In genomic region chr11:99065353-99065752, GRCm38 (mm10) we compare ENCODE assay signal across 10 mouse cellular contexts. TPM values are rescaled to one million over a fixed set of nuclear protein-coding genes. Genes with fewer than 3 reads are reported as not detected.
A peak's percentile ranks its signal among the peaks of the same experiment; 100 is the strongest.
DNase-seq lines count a peak whose midpoint lies in the region; ATAC-seq lines count a peak whose summit lies in the region.
"Had no signal": no experiment of that assay in that cellular context is flagged by ENCODE, and none has a peak within 500 bp of the region (broad histone marks: within the 10 kb centered on the region; RNA-seq: fewer than 3 reads in every experiment).

No protein-coding gene starts in this region.

- H3K9ac ChIP-seq in heart, embryonic 12.5 days: no peak overlapping the region
- H3K9ac ChIP-seq in limb, embryonic 12.5 days (replicated peaks): no peak overlapping the region
- H3K9ac ChIP-seq: midbrain, embryonic 13.5 days had no signal

- peak overlapping the region; percentile 31; the same call in 1 of the 2 replicates for H3K4me2 ChIP-seq in heart, embryonic 12.5 days
- no peak overlapping the region for H3K4me2 ChIP-seq in limb, embryonic 12.5 days
- H3K4me2 ChIP-seq: midbrain, embryonic 13.5 days had no signal

- H3K4me1 ChIP-seq in heart, embryonic 12.5 days (replicated peaks): peaks cover 17% of the 10 kb centered on the region
- H3K4me1 ChIP-seq in limb, embryonic 12.5 days (replicated peaks): peaks cover 41% of the 10 kb centered on the region

- no peaks in the 10 kb centered on the region for H3K27me3 ChIP-seq in heart, embryonic 12.5 days (replicated peaks)
- H3K27me3 ChIP-seq in limb, embryonic 12.5 days: no peaks in the 10 kb centered on the region

- intact Hi-C loops in heart, postnatal 36 days (cut with DNase I): no loop called here

- H3K27ac ChIP-seq in heart, embryonic 12.5 days (ENCODE audit: poor library complexity, severe bottlenecking): no peak overlapping the region; the same call in 1 of the 2 replicates
- peak overlapping the region; percentile 58 for H3K27ac ChIP-seq in limb, embryonic 12.5 days
- H3K27ac ChIP-seq: midbrain, embryonic 13.5 days had no signal

- no peaks in the 10 kb centered on the region for H3K9me3 ChIP-seq in heart, embryonic 12.5 days (replicated peaks)
- no peaks in the 10 kb centered on the region for H3K9me3 ChIP-seq in limb, embryonic 12.5 days
- H3K9me3 ChIP-seq: midbrain, embryonic 13.5 days had no signal

- no peaks in the 10 kb centered on the region for H3K36me3 ChIP-seq in heart, embryonic 12.5 days
- no peaks in the 10 kb centered on the region for H3K36me3 ChIP-seq in limb, embryonic 12.5 days
- H3K36me3 ChIP-seq: midbrain, embryonic 13.5 days had no signal

- no peak for ATAC-seq in heart, embryonic 12.5 days (ENCODE audit: insufficient number of reproducible peaks, low FRiP score)
- ATAC-seq in limb, embryonic 12.5 days (ENCODE audit: insufficient number of reproducible peaks, insufficient read depth, low FRiP score, low TSS enrichment, low read depth): no peak

- H3K4me3 ChIP-seq in heart, embryonic 12.5 days: no peak overlapping the region
- no peak overlapping the region for H3K4me3 ChIP-seq in limb, embryonic 12.5 days (replicated peaks)
- H3K4me3 ChIP-seq: midbrain, embryonic 13.5 days had no signal

- 72% methylated on average over 3 of the region's 3 CpGs for WGBS in heart, embryonic 12.5 days
- 82% methylated on average over 3 of the region's 3 CpGs for WGBS in limb, embryonic 12.5 days

- no peak for DNase-seq in heart, postnatal 36 days
- peak; percentile 23 for DNase-seq in retina, postnatal 1 day
- no peak for DNase-seq in retina, embryonic 14.5 days (ENCODE audit: low spot score)
- DNase-seq in cerebellum, adult 11 months: no peak
- no peak for DNase-seq in kidney, postnatal 36 days
- DNase-seq in thymus, postnatal 25 days: no peak

RNA-seq across cellular contexts. Expression of gene Tns4, which starts 23.8 kb away (rescaled TPM):
- polyA plus RNA-seq in heart, embryonic 12.5 days (2016; fragmentation: Nextera tagmentation; extraction: Ambion mirVana): 0.05 and 0.11 TPM in 2 replicates
- under 1 TPM; 0.27 to 0.36 TPM for total RNA-seq in heart, postnatal 36 days (2021)
- 0.65 and 0.73 TPM in 2 replicates for polyA plus RNA-seq in limb, embryonic 12.5 days (2016; fragmentation: Nextera tagmentation; extraction: Ambion mirVana)
- total RNA-seq: left cerebral cortex, postnatal 4 days had no signal

RNA-seq across cellular contexts. Expression of gene Igfbp4, which starts 24.3 kb away (rescaled TPM):
- polyA plus RNA-seq in heart, embryonic 12.5 days (2016; fragmentation: Nextera tagmentation; extraction: Ambion mirVana): 371 and 382 TPM in 2 replicates
- 10 to 100 TPM; 80.6 to 93.5 TPM for total RNA-seq in heart, postnatal 36 days (2021)
- polyA plus RNA-seq in limb, embryonic 12.5 days (2016; fragmentation: Nextera tagmentation; extraction: Ambion mirVana): 1,037 and 1,115 TPM in 2 replicates

RNA-seq across cellular contexts. Expression of gene Top2a, which starts 41.4 kb away (rescaled TPM):
- polyA plus RNA-seq in heart, embryonic 12.5 days (2016; fragmentation: Nextera tagmentation; extraction: Ambion mirVana): 196 and 201 TPM in 2 replicates
- 1 to 10 TPM; 3.9 to 4.6 TPM for total RNA-seq in heart, postnatal 36 days (2021)
- 347 and 362 TPM in 2 replicates for polyA plus RNA-seq in limb, embryonic 12.5 days (2016; fragmentation: Nextera tagmentation; extraction: Ambion mirVana)
